Mouse (Mus musculus) adrenal gland, adult 8-10 months (tissue): Measurements from ENCODE around the gene Bpifb9a. TPM values are rescaled to one million over a fixed set of nuclear protein-coding genes. Genes with fewer than 3 reads are reported as not detected.
"Not testable (repeated sequence)": the region's sequence is repeated elsewhere in the genome, so short reads cannot be mapped to it uniquely, and the experiment has no call there.

ENCODE experiments used
- DNase-seq: peaks from one replicate; pipeline ENCODE4 v3.0.0; 2022
- total RNA-seq, 4 experiments: library from RNA; stranded (reverse); gene quantifications; 2 replicates each; pipeline ENCODE4 v1.2.4; 2022

Gene Bpifb9a
- total RNA-seq, 4 experiments from 2014 or later, result 0.87 TPM; not detected in 3

DNA sequence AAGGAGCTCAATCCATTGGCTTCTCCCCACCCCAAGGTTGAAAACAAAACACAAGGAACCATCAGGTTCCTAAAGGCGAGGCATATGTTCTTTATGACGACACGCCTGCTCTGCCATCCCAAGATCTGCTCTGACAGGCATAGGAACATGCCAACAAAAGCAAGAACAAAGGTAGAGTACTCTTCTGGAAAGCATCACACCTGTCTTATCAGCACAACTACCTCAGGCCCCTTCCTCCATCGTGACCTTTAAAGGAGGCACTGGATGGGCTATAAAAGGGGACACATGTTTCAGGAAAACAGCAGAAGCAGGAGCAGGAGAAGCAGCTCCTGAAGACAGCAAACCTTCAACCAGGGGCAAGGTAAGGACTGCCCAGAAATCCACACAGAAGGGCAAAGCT is 49.3 kb downstream of the Bpifb9a start, which contains the start of gene Bpifb9b:
Gene Bpifb9b (plus strand): TSS at position 301 of the 400 bp plus-strand sequence.
- not testable (repeated sequence) for DNase-seq

DNA sequence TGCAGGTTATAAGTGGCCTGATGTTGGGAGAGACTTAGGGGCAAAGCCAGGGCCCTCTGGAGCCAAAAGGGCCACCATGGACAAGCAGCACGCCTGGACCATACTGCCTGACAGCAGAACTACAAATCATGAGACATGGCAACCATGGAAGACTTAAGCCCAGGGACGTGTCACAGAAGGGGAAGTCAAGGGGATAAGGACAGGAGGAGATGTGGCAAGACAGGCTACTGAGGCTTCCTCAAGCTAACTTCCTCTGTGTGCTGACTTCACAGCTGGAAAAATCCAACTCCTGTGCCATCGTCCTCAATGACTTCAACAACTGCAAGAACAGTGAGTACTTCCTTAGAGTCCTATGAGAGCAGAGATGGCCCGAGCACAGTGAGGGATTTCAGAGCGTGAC is 56.1 kb downstream of the Bpifb9a start:
- DNase-seq, result not testable (repeated sequence)

Other genes starting within 250 kb of the Bpifb9a start
- gene Bpifa2, start 249.6 kb upstream of the Bpifb9a start, total RNA-seq, result 1 to 10 TPM in 1 of 4 experiments, under 1 TPM in 3; 0.37 to 1.0 (median 0.67) TPM
- not detected for gene Bpifa3, start 127.5 kb upstream of the Bpifb9a start, total RNA-seq
- not detected for gene Bpifa1, start 115.0 kb upstream of the Bpifb9a start, total RNA-seq
- not detected for gene Bpifa5, start 95.2 kb upstream of the Bpifb9a start, total RNA-seq
- not detected for gene Bpifb1, start 67.0 kb upstream of the Bpifb9a start, total RNA-seq
- gene Bpifb5, start 34.1 kb upstream of the Bpifb9a start, total RNA-seq, result under 1 TPM in 2 of 4 experiments, not detected in 2; 0.24 to 0.35 TPM
- gene Bpifb9b, start 49.4 kb downstream of the Bpifb9a start, total RNA-seq, result under 1 TPM in 1 of 4 experiments, not detected in 3; 0.87 TPM
- 10 to 100 TPM; 13.7 to 25.4 (median 18.6) TPM for gene Cdk5rap1, start 115.2 kb downstream of the Bpifb9a start, total RNA-seq
- 10 to 100 TPM; 21.3 to 37.6 (median 31.5) TPM for gene Snta1, start 150.2 kb downstream of the Bpifb9a start, total RNA-seq
- gene Cbfa2t2, start 178.6 kb downstream of the Bpifb9a start, total RNA-seq, result 10 to 100 TPM; 34.0 to 55.4 (median 43.4) TPM